Mouse (Mus musculus): ENCODE results near the gene Lonp1. TPM values are rescaled to one million over a fixed set of nuclear protein-coding genes. Genes with fewer than 3 reads are reported as not detected.
"Not testable (repeated sequence)": the region's sequence is repeated elsewhere in the genome, so short reads cannot be mapped to it uniquely, and the experiment has no call there.

Gene Lonp1
- polyA plus RNA-seq, 1 experiment from 2014 or later = 63.1 TPM

- no peaks in the 10 kb centered on the region for H3K27me3 ChIP-seq (ENCODE audit: insufficient read depth, low read length)
- peak overlapping the region; percentile 91 for H3K4me2 ChIP-seq
- peaks cover 35% of the 10 kb centered on the region for H3K36me3 ChIP-seq (ENCODE audit: insufficient read depth)
- WGBS = 83% methylated on average over 3 of the region's 3 CpGs
- no peak for TF ChIP-seq CTCF (IDR thresholded peaks at IDR 0.05; ENCODE audit: low read depth)
- peak overlapping the region; percentile 96 for H3K4me3 ChIP-seq (ENCODE audit: low read depth, low read length)
- no peaks in the 10 kb centered on the region for H3K9me3 ChIP-seq (ENCODE audit: low read depth, low read length)
- 0 out of 2 replicates have a peak, but pooled peaks cover 5% of the 10 kb centered on the region for H3K4me1 ChIP-seq (ENCODE audit: insufficient read depth)
- ATAC-seq (ENCODE audit: insufficient read depth) = no peak
- no peak overlapping the region for H3K27ac ChIP-seq (ENCODE audit: low read depth)
- peak overlapping the region; percentile 87; the same call in 1 of the 2 replicates for H3K9ac ChIP-seq
- DNase-seq = no peak
These were observed 1.2 kb downstream of the Lonp1 start for GRCm38 (mm10) chr17:56625495-56625894.

- Histone ChIP-seq H3K4me1 (ENCODE audit: insufficient read depth) (peaks cover 7% of the 10 kb centered on the region; the same call in 1 of the 2 replicates), H3K27me3 (ENCODE audit: insufficient read depth, low read length) (no peaks in the 10 kb centered on the region), H3K36me3 (ENCODE audit: insufficient read depth) (peaks cover 85% of the 10 kb centered on the region), H3K9me3 (ENCODE audit: low read depth, low read length) (no peaks in the 10 kb centered on the region), H3K27ac (ENCODE audit: low read depth) (no peak overlapping the region), H3K4me2 (no peak overlapping the region), H3K4me3 (ENCODE audit: low read depth, low read length) (no peak overlapping the region), H3K9ac (no peak overlapping the region)
- DNase-seq (no peak), ATAC-seq (ENCODE audit: insufficient read depth) (no peak)
- TF ChIP-seq CTCF (IDR thresholded peaks at IDR 0.05; ENCODE audit: low read depth) = no peak
- 87% methylated on average over 8 of the region's 8 CpGs for WGBS
These were observed 9.1 kb downstream of the Lonp1 start for GRCm38 (mm10) chr17:56617628-56618027.

GRCm38 (mm10) chr17:56616725-56617124 lies 10.0 kb downstream of the Lonp1 start:
- no peak overlapping the region for H3K4me3 ChIP-seq (ENCODE audit: low read depth, low read length)
- H3K4me1 ChIP-seq (ENCODE audit: insufficient read depth) = peaks cover 7% of the 10 kb centered on the region; the same call in 1 of the 2 replicates
- H3K27me3 ChIP-seq (ENCODE audit: insufficient read depth, low read length) = no peaks in the 10 kb centered on the region
- H3K9ac ChIP-seq = no peak overlapping the region
- WGBS = 80% methylated on average over 3 of the region's 3 CpGs
- H3K9me3 ChIP-seq (ENCODE audit: low read depth, low read length) = no peaks in the 10 kb centered on the region
- ATAC-seq (ENCODE audit: insufficient read depth) (no peak), DNase-seq (no peak)
- peaks cover 76% of the 10 kb centered on the region for H3K36me3 ChIP-seq (ENCODE audit: insufficient read depth)
- TF ChIP-seq CTCF (IDR thresholded peaks at IDR 0.05; ENCODE audit: low read depth) = no peak
- H3K4me2 ChIP-seq = no peak overlapping the region
- no peak overlapping the region for H3K27ac ChIP-seq (ENCODE audit: low read depth)

- DNase-seq (no peak), ATAC-seq (ENCODE audit: insufficient read depth) (no peak)
- no peaks in the 10 kb centered on the region for H3K27me3 ChIP-seq (ENCODE audit: insufficient read depth, low read length)
- no peak overlapping the region for H3K4me3 ChIP-seq (ENCODE audit: low read depth, low read length)
- 76% methylated on average over 4 of the region's 4 CpGs for WGBS
- H3K36me3 ChIP-seq (ENCODE audit: insufficient read depth) = peaks cover 69% of the 10 kb centered on the region
- H3K9ac ChIP-seq = no peak overlapping the region
- H3K9me3 ChIP-seq (ENCODE audit: low read depth, low read length) = no peaks in the 10 kb centered on the region
- no peak overlapping the region for H3K4me2 ChIP-seq
- no peak overlapping the region for H3K27ac ChIP-seq (ENCODE audit: low read depth)
- no peak for TF ChIP-seq CTCF (IDR thresholded peaks at IDR 0.05; ENCODE audit: low read depth)
- peaks cover 7% of the 10 kb centered on the region; the same call in 1 of the 2 replicates for H3K4me1 ChIP-seq (ENCODE audit: insufficient read depth)
These were observed 10.9 kb downstream of the Lonp1 start for GRCm38 (mm10) chr17:56615792-56616191.

GRCm38 (mm10) chr17:56615136-56615784 lies 11.4 kb downstream of the Lonp1 start:
- H3K4me1 ChIP-seq (ENCODE audit: insufficient read depth) = peaks cover 10% of the 10 kb centered on the region
- ATAC-seq (ENCODE audit: insufficient read depth) = no peak
- H3K9ac ChIP-seq = peak overlapping the region; percentile 91; the same call in 1 of the 2 replicates
- peak overlapping the region; percentile 78 for H3K4me3 ChIP-seq (ENCODE audit: low read depth, low read length)
- DNase-seq = no peak
- H3K27ac ChIP-seq (ENCODE audit: low read depth) = no peak overlapping the region
- no peaks in the 10 kb centered on the region for H3K27me3 ChIP-seq (ENCODE audit: insufficient read depth, low read length)
- TF ChIP-seq CTCF (IDR thresholded peaks at IDR 0.05; ENCODE audit: low read depth) = no peak
- peak overlapping the region; percentile 98 for H3K4me2 ChIP-seq
- no peaks in the 10 kb centered on the region for H3K9me3 ChIP-seq (ENCODE audit: low read depth, low read length)
- 80% methylated on average over 11 of the region's 11 CpGs for WGBS
- peaks cover 64% of the 10 kb centered on the region for H3K36me3 ChIP-seq (ENCODE audit: insufficient read depth)

- no peaks in the 10 kb centered on the region for H3K27me3 ChIP-seq (ENCODE audit: insufficient read depth, low read length)
- ATAC-seq (ENCODE audit: insufficient read depth) (no peak), DNase-seq (peak; percentile 40)
- H3K4me1 ChIP-seq (ENCODE audit: insufficient read depth) = peaks cover 12% of the 10 kb centered on the region
- H3K4me2 ChIP-seq = peak overlapping the region; percentile 98
- H3K27ac ChIP-seq (ENCODE audit: low read depth) = no peak overlapping the region
- 19% methylated on average over 14 of the region's 14 CpGs for WGBS
- H3K36me3 ChIP-seq (ENCODE audit: insufficient read depth) = peaks cover 57% of the 10 kb centered on the region
- peak overlapping the region; percentile 91 for H3K9ac ChIP-seq
- 0 out of 2 replicates have a peak, but pooled peaks have one; percentile 4 for TF ChIP-seq CTCF (IDR thresholded peaks at IDR 0.05; ENCODE audit: low read depth)
- no peaks in the 10 kb centered on the region for H3K9me3 ChIP-seq (ENCODE audit: low read depth, low read length)
- peak overlapping the region; percentile 78 for H3K4me3 ChIP-seq (ENCODE audit: low read depth, low read length)
These were observed 12.1 kb downstream of the Lonp1 start for GRCm38 (mm10) chr17:56614391-56615135.

- peak overlapping the region; percentile 91 for H3K9ac ChIP-seq
- H3K4me3 ChIP-seq (ENCODE audit: low read depth, low read length) = peak overlapping the region; percentile 78
- WGBS = 3% methylated on average over 26 of the region's 26 CpGs
- H3K27me3 ChIP-seq (ENCODE audit: insufficient read depth, low read length); H3K9me3 ChIP-seq (ENCODE audit: low read depth, low read length); DNase-seq; ATAC-seq (ENCODE audit: insufficient read depth): not testable (repeated sequence)
- peaks cover 50% of the 10 kb centered on the region for H3K36me3 ChIP-seq (ENCODE audit: insufficient read depth)
- peaks cover 12% of the 10 kb centered on the region for H3K4me1 ChIP-seq (ENCODE audit: insufficient read depth)
- H3K4me2 ChIP-seq = peak overlapping the region; percentile 98
- peak overlapping the region; percentile 92 for H3K27ac ChIP-seq (ENCODE audit: low read depth)
These were observed 12.8 kb downstream of the Lonp1 start for GRCm38 (mm10) chr17:56613893-56614292.

All from lung, embryonic 14.5 days (tissue).